Mouse (Mus musculus): ENCODE results near the gene Btbd17.

The Btbd17 gene
- long read RNA-seq, experiment 1 = 0 reads
- long read RNA-seq, experiment 2 = 0 reads

DNA sequence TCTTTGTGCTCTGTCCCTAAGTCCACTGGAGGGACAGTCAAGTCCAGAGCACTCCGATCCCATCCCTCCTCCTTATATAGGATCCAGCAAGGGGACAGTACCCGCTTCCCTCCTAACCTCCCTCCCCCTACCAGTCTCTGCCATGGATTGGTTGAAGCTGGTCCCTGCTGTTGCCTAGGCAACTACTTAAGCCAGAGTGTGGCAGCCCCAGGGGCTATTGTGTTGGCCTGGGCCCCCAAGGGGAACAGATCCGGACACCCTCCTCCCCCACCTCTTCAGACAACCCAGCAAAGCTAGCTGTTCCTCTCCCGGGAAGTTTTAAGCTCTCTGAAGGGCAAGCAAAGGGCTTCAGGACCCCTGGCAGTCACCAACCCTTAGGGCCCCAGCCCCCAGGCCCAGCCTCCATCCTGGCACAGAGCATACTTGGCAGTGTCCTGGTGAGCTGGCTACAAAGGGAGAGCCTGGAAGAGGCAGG lies at the start of gene Btbd17:
Btbd17 (minus strand) TSS at position 98 of the 475 bp plus-strand sequence.
- intact Hi-C loops (cut with DNase I) = loop anchor here (10.0 kb wide), 1 partner anchor 349 kb away; no protein-coding TSS in a partner anchor

DNA sequence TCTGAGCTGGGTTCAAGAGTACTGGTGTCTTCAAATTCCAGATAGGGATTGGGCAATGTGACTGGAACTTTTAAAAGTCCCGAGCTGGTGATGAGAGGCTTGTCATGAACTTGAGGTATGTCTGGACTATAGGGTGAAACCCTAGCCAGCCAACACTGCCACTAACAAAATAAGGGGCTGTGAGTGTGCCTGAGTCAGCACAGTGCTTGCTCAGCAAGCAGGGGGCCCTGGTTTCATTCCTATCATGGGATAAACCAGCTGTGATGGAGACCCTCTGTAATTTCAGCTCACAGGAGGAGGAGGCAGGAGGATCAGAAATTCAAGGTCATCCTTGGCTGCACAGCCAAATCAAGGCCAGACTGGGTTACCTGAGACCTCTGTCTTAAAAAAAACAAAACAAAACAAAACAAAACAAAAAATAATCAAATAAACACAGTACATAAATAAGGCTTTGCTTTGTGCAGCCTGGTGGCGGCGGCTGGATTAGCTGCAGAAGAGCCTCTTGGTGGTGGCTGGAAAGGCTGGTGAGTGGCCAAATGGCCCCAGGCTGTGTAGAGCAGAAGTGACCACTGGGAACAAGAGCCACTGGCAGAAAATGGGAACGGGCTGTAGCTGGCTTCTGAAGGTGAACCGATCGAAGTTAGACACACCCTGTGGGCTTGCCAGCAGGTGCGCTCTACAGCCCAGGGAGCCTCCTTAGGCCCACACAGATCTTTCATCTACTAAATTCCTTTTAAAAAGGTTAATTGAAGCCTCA lies 48.9 kb upstream of the Btbd17 start:
- intact Hi-C loops (cut with DNase I) = no loop called here

DNA sequence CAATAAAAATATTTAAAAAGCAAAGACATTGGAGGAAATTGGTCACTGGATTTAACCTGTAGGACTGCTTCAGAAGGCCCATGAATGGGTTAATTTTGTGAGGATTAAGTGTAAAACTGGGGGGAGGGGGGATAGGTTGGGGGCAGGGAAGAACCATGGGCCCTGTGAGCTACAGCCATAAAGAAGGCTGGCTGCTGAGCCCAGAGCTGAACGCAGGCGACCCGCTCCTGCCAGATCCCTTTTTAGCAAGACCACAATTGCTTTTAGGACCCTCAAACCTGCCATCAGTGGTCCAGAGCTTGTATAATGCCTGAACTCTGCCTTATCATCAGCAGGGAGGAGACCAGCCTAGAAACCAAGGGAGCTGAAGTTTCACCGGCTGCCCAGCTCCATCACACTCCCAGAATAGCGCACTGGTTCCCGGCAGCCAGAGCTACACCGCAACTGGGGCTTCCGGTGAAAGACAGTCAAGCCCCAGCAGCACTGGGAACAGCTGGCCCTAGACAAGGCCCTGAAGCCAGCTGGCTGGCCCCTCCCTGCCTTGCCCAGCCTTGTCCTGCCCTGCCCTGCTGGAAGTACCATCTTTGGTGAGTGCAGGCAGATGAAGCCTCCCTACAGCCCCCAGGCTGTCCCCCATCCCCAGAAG lies 48.2 kb upstream of the Btbd17 start:
- intact Hi-C loops (cut with DNase I) = no loop called here

DNA sequence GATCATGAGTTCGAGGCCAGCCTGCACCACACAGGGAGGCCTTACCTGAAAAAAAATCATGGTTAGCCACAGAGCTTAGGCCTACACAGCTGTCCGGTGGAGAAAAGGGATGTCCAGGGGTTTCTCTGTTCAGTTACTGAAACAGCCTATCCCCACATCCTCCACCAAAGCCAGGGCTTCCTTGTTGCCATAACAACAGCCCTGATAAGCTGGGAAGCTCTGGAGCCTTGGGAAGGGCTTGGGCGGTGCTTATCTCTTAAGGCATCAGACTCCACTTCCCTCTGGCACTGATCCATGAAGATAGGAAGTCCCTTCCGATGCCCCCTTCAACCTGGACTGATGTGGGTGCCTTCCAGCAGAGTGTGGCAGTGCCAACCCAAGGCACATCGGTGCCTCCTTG lies 37.4 kb upstream of the Btbd17 start:
- intact Hi-C loops (cut with DNase I) = no loop called here

DNA sequence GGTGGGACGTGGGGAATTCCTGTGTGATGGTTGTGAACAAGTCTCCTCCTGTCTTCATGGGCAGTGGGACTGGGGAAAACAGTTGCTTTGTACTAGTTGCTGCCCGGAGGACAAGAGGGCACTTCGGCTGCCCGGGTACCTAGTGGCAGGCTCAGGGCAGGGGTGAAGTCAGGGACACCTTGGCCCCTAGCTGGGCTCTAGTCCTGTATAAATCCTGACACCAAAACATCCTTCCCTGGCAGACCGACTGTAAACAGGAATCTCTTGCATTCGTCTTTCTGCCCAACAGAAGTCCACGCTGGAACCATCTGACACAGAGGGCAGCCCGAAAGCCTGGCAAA lies 34.7 kb upstream of the Btbd17 start:
- intact Hi-C loops (cut with DNase I) = no loop called here

DNA sequence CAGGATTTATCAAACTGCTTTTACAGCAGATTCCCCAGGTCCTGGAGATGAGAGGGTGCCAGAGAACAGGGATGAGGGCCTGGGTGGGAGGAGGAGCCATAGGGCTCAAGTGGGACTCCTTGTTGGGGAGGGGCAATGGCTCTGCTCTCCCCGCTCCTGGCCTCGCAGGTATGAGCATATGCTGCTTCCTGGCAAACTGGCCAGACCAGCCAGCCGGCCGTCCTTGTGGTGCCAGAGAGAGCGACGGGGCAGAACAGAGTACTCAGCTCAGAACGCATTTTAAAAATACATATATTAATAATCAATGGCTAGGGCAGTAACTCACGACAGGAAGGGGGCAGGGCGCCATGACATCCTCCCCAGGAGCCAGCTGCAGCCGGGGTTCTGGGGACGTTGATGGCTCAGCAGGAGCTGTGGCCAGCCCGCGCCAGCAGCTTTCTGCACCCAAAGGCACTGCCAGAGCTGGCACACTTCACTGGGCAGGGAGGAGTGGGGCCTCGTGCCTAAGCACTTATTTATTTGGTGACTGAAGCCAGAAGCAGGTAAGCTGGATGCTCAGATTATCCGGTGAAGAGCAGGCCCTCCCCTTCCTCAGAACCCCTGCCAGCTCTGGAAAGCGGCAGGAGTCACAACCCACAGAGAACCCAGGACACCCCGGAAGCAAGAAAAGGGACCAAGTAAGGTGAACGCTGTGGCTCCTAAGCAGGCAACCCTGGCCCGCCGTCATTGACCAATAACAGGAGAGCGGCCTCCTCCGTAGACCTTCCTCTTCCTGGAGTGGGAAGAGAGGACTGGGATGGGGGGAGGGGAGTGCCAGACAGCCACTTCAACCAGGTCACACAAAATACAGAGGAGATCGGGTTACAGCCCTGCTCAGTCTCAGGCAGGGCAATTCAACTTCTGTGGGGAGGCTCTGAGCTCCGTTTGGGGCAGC lies 34.0 kb upstream of the Btbd17 start:
- intact Hi-C loops (cut with DNase I) = no loop called here

DNA sequence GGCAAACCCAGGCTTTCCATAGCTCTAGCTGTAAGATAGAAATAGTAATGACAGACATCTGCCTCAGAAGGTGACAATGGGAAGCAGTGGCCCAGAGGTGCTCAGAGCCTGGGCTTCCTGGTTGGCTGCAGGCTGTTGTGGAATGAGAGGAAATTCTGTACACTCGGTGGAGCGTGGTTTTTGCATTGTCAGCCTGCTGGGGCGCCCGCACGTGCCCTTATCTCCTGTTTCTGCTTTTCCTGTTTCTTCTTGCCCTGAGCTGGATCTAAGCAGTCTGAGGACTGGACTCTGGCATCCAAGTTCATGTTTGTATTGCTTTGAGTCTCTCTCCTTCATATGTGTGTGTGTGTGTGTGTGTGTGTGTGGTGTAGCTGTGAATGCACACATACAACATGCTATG lies 30.9 kb upstream of the Btbd17 start:
- intact Hi-C loops (cut with DNase I) = no loop called here

DNA sequence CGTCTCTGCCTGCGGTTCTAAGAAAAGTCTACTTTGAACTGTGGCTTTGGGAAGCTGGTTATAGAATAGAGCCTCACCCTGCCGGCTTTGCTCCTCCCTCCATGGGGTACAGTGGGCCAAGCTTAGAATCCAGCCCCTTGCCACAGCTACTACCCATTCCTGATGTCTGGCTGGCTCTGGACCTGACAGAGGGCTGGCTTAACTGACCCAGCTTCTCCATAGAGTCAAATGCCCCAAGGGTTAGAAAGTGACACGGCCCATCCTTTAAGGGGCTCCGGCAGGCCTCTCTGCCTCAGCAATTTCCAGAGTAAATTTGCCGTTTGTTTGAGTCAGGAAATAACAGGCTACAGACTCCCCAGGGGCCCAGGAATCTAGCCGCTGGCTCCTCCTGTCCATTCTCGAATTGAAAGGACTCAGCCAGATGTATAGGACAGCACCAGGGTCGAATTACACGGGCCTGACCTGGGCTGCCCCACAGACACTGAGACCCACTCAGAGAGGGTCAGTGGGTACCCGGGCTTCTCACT lies 27.5 kb upstream of the Btbd17 start:
- intact Hi-C loops (cut with DNase I) = no loop called here

DNA sequence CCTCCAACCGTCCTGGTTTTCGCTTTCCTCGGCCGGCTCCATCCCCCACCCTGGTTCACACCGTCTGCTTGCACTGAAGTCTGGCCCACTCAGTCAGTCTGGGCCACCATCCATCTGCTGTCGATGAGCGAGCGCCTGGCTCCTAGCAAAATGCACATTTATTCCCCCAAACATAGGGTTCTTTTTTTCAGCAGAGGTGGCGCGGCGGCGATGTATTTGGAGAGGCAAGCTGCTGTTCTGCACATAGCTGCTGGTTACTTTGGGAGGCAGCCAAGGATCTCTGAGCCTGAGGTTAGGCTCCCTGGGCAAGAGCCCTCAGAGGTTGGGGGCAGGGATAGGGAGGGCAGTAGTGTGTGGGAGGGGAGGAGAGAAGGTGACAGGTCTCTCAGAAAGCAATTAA lies 27.0 kb upstream of the Btbd17 start:
- intact Hi-C loops (cut with DNase I) = no loop called here

DNA sequence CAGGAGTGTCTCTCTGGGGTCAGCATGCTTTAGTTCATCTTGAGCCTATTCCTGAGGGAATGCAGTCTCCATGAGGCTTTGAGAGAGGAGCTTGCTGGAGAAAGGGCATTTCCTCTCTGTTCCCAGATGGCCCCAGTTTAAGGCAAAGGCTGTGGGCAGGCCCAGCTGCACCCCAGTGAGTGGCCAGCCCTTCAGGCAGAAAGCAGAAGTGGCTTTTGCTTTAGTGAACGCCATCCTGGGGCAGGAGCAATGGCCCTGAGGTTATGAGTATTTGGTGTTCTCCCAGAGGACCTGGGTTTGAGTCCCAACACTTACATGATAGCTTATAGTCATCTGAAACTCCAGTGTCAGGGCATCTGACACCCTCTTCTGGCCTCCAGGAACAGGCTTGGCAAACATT lies 25.6 kb upstream of the Btbd17 start:
- intact Hi-C loops (cut with DNase I) = no loop called here

DNA sequence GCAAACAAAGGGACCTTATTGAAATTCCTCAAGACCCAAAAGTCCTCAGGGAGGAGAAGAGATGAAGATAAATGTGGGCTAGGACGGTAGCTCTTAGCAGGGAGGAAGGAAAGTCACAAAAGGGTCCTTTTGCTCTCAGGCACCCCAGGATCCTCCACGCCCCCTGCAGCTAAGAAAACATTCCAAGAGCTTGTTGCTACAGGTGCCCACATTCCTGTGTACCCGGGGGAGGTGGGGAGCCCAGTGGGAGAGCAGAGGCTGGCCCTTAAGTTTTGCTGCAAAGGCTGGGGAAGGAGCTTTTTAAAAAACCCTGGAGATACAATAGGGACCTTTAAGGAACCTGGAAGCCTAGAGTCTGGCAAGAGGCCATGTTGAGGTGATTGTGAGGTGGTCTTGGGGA lies 24.7 kb upstream of the Btbd17 start:
- intact Hi-C loops (cut with DNase I) = no loop called here

DNA sequence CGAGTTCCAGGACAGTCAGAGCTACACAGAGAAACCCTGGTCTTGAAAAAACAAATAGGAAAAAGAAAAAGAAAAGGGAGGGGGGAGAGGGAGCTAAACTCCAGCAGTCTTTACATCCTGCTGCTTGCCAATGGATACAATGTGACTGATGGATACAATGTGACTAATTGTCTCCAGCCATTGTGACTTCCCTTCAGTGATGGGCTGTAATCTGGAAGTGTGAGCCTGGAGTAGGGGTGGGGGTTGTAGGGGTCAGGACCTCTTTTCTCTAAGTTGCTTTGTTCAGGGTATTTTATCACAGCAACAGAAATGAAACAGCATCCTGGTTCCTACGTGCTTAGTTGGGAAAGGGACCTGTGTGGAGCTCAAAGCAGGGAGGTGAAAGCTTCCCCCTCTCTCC lies 23.4 kb upstream of the Btbd17 start:
- intact Hi-C loops (cut with DNase I) = no loop called here

DNA sequence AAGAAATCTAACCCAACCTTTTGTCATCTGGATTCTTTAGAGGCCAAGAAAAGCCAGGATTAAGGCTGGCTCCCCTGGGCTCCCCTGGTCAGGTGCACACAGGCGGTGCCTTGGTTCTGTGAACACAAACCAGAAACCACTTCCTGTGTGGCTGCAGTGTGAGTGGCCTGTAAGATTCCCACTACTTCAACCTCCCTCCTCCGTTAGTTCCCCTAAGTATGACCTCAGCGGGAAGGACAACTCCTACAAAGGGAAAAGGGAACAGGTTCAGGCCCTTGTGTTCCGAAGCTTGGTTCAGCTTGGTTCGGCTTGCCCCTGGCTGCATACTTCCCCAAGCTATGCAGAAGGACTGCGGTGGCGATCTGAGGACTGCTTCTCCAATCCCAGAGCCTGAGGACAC lies 22.4 kb upstream of the Btbd17 start:
- intact Hi-C loops (cut with DNase I) = no loop called here

DNA sequence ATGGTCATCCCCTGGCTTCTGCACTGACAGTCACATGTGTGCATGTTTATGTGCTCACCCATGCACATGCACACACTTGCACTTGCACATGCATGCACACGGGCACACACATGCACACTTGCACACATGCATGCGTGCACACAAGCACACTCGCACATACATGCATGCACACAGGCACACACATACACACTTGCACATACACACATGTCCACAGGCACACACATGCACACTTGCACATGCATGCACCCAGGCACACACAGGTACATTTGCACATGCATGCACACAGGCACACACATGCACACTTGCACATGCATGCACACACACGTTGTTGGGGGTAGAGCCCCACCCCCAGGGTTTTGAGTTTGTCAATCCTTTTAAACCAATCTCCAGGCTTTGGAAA lies 21.2 kb upstream of the Btbd17 start:
- intact Hi-C loops (cut with DNase I) = no loop called here

DNA sequence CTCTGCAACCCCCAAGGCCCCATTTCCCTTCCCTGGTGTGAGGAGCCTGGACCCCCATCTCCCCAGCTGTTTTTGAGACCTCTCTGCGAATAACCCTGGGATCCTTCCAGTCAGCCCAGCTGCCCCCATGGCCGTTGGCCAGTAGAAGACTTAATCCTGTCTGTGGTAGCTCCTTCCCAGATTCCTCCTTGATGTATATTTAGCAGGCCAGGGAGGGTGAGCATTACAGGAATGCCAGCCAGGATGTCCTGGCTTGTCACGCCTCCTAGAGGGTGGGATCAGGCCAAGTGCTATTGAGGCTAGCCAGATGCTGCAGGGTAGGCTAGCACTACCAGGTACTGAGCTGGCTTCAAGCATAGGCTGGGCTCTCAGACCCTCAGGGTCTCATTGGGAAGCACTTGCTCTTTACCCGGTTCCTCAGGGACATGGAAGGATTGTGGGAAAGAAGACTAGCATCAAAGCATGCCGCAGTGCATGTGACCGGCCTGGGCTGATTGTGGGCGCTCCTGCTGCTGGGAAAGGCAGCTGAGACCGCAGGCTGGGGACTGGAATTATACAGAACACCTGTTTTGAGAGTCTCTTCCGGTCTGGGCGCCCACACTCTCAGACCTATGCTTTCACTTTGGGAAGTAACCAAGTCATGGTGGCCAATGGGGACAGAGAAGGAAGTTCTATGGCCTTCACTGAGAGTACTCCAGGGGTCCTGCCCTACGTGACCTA lies 19.3 kb upstream of the Btbd17 start:
- intact Hi-C loops (cut with DNase I) = no loop called here

DNA sequence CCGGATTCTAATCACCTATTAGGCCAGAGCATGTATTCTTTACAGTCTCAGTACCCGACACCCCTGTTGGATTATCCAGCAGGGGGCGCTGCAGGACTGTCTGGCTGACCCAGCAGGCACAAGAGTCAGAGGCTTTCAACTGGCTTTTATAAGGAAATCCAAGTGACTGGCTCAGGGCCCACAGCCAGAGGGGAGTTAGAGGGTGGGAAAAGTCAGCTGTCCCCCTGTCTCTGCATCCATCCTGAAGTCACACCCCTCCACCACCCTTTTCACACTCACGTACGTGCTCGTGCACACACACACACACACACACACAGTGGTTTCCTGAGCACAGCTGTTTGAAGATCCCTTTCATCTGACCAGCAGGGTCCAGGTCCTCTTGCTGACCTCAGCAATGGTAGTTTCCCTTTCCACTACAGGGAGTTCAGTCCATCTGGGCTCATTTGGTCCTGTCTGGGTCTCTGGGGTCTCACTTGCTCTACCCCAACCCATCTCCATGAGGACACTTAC lies 17.0 kb upstream of the Btbd17 start:
- intact Hi-C loops (cut with DNase I) = loop anchor here (1.0 kb wide), 2 partner anchors 65 to 100 kb away; no protein-coding TSS in a partner anchor

DNA sequence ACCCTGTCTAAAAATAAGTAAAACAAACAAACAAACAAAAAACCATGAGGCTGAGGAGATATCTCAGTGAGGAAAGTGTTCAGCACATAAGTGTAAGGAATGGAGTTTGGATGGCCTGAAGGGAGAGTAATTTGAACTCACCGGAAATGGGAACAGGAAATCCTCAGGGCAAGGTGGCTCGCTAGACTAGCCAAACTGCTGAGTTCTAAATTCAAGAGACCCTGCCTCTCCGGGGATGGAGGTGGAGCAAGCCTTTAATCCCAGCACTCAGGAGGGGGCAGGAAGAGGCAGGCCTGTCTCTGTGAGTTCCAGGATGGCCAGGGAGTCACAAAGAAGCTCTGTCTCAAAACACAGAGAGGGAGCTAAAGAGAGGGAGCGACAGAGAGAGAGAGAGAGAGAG lies 14.6 kb upstream of the Btbd17 start:
- intact Hi-C loops (cut with DNase I) = no loop called here

DNA sequence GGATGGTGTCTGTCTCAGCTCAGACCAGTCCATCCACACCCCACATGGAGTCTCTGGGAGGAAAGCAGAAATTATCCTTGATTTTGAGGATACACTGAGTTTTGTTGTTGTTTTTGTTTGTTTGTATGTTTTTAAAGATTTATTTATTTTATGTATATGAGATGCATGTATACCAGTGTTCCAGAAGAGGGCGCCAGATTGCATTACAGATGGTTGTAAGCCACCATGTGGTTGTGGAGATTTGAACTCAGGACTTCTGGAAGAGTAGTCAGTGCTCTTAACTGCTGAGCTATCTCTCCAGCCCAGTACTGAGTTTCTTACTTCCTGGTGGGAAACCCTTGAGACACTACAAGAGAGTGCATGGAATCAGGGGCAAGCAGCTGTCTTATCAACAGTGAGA lies 13.6 kb upstream of the Btbd17 start:
- intact Hi-C loops (cut with DNase I) = no loop called here

DNA sequence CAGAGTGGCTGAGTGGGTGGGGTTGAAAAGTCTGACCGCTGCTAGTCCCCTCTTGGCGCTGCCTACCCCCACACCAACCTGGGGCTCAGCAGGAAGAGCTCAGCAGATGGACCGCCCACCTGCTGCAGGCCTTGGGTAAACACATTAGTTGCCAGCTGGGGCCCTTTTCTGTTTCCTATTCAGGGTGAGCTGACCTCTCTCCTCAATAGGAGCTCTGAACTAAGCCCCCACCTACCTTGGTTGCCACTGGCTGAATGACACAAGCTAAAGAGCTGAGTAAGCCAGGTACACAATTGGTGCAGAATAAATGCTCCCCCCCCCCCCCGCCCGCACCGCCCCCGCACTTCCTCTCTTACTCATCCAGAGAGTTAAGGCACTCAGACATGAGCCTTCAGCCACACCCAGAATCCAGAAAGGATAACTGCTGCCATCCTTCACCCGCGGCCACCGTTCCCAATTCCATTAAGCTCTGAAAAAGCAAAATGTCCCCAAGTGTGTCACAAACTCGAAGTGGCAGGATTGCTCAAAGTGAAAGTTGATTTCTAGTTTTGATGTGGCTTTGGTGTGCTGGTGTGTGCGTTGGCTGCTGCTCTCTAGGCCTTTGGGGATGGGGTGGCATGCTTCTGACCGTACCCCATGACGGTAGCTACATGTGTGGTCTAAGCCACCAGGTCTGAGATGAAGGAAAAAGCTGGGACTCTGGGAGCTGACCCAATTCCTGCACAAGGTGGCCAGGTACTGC lies 12.1 kb upstream of the Btbd17 start:
- intact Hi-C loops (cut with DNase I) = no loop called here

DNA sequence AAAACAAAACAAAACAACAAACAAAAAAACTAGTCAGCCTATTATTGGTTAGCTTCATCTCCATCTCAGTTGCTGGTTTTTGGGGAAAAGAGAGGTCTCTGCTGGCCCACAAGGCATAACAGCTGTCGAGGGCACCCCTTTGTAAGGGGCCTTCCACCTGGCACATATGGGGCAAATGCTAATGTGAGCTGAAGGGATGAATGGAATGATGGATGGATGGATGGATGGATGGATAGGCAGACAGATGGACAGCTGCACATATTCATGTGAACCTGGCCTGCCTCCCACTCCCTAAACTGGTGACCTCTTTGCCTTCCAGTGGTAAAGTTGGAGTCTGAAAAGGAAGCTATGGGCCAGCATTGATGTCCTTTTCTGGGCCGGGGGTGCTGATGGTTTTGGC lies 11.3 kb upstream of the Btbd17 start:
- intact Hi-C loops (cut with DNase I) = no loop called here

All from adrenal gland (tissue).